Mouse (Mus musculus) cerebellum, adult 2 months (tissue): ENCODE measurements around the gene Cib2.

ENCODE experiments used
- CTCF ChIP-seq: fragments of 200-500 bp; IDR thresholded peaks from 2 replicates; pipeline ENCODE4 v1.5.1; 2011; ENCODE audit warnings: low read depth, mild to moderate bottlenecking, control low read depth, low read length, moderate library complexity, borderline replicate concordance; ENCODE audit not compliant: insufficient read depth
- POLR2A ChIP-seq: fragments of 200-500 bp; IDR thresholded peaks from 2 replicates; pipeline ENCODE4 v1.6.1; 2011; ENCODE audit warnings: low read length, control low read depth, borderline replicate concordance; ENCODE audit not compliant: insufficient read depth

DNA sequence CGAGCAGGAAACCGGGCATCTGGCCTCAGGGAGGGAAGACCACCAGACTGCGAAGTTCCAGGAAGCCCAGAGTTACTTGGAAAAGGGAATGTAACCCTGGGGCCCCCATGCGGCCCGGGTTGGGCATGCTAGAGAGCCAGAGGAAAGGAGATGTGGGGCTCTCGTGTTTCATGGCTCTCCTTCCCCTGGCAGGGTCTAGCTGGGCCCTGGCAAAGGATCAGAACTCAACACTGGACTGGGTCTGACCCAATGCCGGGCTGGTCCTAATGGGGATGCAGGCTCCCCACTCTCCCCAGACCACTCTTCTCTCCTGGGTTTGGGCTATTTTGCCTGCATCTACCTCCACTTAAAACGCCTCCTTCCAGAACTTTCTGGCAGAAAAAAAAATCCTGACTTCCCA, 1.3 kb downstream of the Cib2 start:
- no peak for TF ChIP-seq CTCF
- no peak for TF ChIP-seq POLR2A
